ENCODE assay signal across 9 mouse cellular contexts in genomic region chr17:11918123-11918801, GRCm38 (mm10).
DNase-seq lines count a peak whose midpoint lies in the region; ATAC-seq lines count a peak whose summit lies in the region.
"Had no signal": no experiment of that assay in that cellular context is flagged by ENCODE, and none has a peak within 500 bp of the region (broad histone marks: within the 10 kb centered on the region; RNA-seq: fewer than 3 reads in every experiment).

No protein-coding gene starts in this region.

- no peak overlapping the region for H3K4me2 ChIP-seq in embryonic facial prominence, embryonic 11.5 days (ENCODE audit: low read depth, low read length)
- H3K4me2 ChIP-seq: neural tube, embryonic 12.5 days had no signal

- no peak overlapping the region for H3K27ac ChIP-seq in embryonic facial prominence, embryonic 11.5 days (replicated peaks; ENCODE audit: low read depth, low read length)
- H3K27ac ChIP-seq: neural tube, embryonic 12.5 days had no signal

- H3K9ac ChIP-seq in embryonic facial prominence, embryonic 11.5 days (replicated peaks; ENCODE audit: low read length): no peak overlapping the region
- H3K9ac ChIP-seq: neural tube, embryonic 12.5 days had no signal

- H3K36me3 ChIP-seq in embryonic facial prominence, embryonic 11.5 days (replicated peaks; ENCODE audit: control insufficient read depth, insufficient read depth, low read depth, low read length): no peaks in the 10 kb centered on the region
- H3K36me3 ChIP-seq: neural tube, embryonic 12.5 days had no signal

- H3K4me1 ChIP-seq in embryonic facial prominence, embryonic 11.5 days (ENCODE audit: control insufficient read depth, insufficient read depth, low read length): no peaks in the 10 kb centered on the region

- 49% methylated on average over 12 of the region's 12 CpGs for WGBS in embryonic facial prominence, embryonic 11.5 days

- no peak overlapping the region for H3K4me3 ChIP-seq in embryonic facial prominence, embryonic 11.5 days (ENCODE audit: low read depth, low read length)
- H3K4me3 ChIP-seq: neural tube, embryonic 12.5 days had no signal

- no peaks in the 10 kb centered on the region for H3K9me3 ChIP-seq in embryonic facial prominence, embryonic 11.5 days (replicated peaks; ENCODE audit: control insufficient read depth, low read length)
- H3K9me3 ChIP-seq: neural tube, embryonic 12.5 days had no signal

- H3K27me3 ChIP-seq in embryonic facial prominence, embryonic 11.5 days (ENCODE audit: control insufficient read depth, insufficient read depth, low read length): no peaks in the 10 kb centered on the region; the same call in 1 of the 2 replicates
- H3K27me3 ChIP-seq: neural tube, embryonic 12.5 days had no signal

- peak; percentile 39 for DNase-seq in layer of hippocampus, adult 11-12 months (ENCODE audit: low spot score)
- DNase-seq in layer of hippocampus, postnatal 36 days: no peak
- DNase-seq in R1 (ENCODE audit: low read depth, low spot score): peak; percentile 45
- peak; percentile 58 for DNase-seq in embryonic facial prominence, embryonic 11.5 days (ENCODE audit: low spot score)
- DNase-seq in kidney, adult 8-10 months: peak; percentile 39 to 65
- peak; percentile 41 for DNase-seq in neural tube, embryonic 10.5 days (ENCODE audit: extremely low spot score, low spot score)
- DNase-seq in gastrocnemius, postnatal 4 days (ENCODE audit: low spot score in 2 of 2): no peak
- DNase-seq in heart, adult 8-10 months (ENCODE audit: low spot score): no peak

- ATAC-seq in embryonic facial prominence, embryonic 11.5 days (replicated peaks; ENCODE audit: insufficient number of reproducible peaks, low FRiP score, low TSS enrichment, low read depth): no peak

Comparison
In these comparisons a context has a peak if more than half of its experiments do, and no peak if none do; other contexts are left out.
1. DNase-seq: peak in layer of hippocampus, adult 11-12 months (single experiment), R1 (single experiment), embryonic facial prominence, embryonic 11.5 days (single experiment), kidney, adult 8-10 months (2 of 2) and neural tube, embryonic 10.5 days (single experiment); none in layer of hippocampus, postnatal 36 days (0 of 2), gastrocnemius, postnatal 4 days (0 of 2) and heart, adult 8-10 months (single experiment).